Mouse (Mus musculus): ENCODE data around the gene Grip1. TPM values are rescaled to one million over a fixed set of nuclear protein-coding genes. Genes with fewer than 3 reads are reported as not detected.

Grip1 gene
- polyA plus RNA-seq, 1 experiment from 2014 or later: 0.58 TPM

DNA sequence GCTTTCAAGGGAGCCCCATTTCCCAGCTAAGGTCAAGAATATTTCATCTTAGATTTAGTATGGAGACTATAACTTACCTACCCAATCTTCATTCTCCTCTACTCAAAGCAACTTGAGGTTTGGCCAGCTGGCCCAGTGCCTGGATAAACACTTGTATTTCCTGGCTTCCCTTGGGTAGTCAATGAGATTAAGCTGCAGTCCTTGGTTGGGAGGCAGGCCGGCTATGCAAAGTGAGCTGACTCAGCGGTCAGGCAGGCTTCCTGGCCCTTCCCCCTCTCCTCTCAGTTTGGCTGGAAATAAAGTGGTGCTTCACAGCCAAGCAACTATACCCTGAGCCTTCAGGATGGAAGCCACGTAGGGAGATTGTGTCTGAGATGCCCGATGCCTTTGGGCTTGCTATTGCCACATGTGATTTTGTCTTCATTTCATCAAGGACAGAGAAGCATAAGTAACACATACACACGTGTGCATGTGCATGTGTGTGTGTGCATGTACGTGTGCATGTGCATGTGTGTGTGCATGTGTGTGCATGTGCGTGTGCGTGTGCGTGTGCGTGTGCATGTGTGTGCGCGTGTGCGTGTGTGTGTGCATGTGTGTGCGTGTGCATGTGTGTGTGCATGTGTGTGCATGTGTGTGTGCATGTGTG, 161.7 kb downstream of the Grip1 start:
- Histone ChIP-seq H3K36me3 (no peaks in the 10 kb centered on the region), H3K27me3 (no peaks in the 10 kb centered on the region), H3K4me2 (no peak overlapping the region), H3K27ac (no peak overlapping the region), H3K4me3 (replicated peaks) (no peak overlapping the region), H3K4me1 (replicated peaks) (peaks cover 7% of the 10 kb centered on the region; the same call in 1 of the 2 replicates), H3K9me3 (replicated peaks) (no peaks in the 10 kb centered on the region), H3K9ac (no peak overlapping the region)
- no peak for DNase-seq
- ATAC-seq (ENCODE audit: low read depth): peak; percentile 51
- WGBS (ENCODE audit: insufficient replicate concordance): 65% methylated on average over 14 of the region's 14 CpGs

DNA sequence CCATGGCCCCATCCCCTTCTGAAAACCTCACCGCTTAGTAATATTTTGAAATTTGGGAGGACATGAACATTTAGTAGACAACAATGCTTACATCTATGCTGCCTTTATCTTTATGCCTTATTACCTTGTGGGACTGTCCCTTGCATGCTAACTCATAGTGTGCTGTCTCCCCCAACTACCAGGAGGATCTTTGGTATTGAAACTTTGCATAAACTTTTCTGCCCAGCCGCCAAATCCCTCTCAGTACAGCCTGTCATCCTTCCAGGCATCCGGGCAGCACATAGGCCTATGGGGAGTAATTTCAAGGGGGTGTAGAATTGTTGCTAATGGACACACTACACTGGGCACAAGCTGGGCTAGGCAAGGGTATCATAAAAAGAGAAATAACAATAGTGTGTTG, 162.4 kb downstream of the Grip1 start:
- Histone ChIP-seq H3K27me3 (no peaks in the 10 kb centered on the region), H3K4me3 (replicated peaks) (no peak overlapping the region), H3K9ac (no peak overlapping the region), H3K4me1 (replicated peaks) (peaks cover 7% of the 10 kb centered on the region; the same call in 1 of the 2 replicates), H3K27ac (no peak overlapping the region), H3K36me3 (no peaks in the 10 kb centered on the region), H3K4me2 (no peak overlapping the region), H3K9me3 (replicated peaks) (no peaks in the 10 kb centered on the region)
- ATAC-seq (ENCODE audit: low read depth) (no peak), DNase-seq (no peak)
- 80% methylated on average over 3 of the region's 3 CpGs for WGBS (ENCODE audit: insufficient replicate concordance)

DNA sequence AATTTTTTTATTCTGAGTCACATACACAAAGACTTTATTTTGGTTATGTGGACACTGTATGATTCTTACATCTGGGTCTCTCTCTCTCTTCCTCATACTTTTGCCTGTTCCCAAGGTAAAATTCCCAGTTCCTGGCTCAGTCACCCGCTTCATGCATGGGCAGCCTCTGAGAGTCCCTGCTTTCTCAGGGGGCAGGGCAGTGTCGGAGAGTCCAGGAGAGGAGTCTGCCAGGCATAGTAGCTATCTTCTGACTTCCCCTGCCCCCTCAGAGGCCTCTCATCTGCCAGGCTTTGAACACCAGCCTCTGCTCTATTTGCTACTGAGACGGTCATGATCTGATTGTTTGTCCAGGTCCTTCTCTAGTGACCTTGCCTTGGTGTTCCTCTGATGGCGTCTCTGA, 175.0 kb downstream of the Grip1 start:
- 52% methylated on average over 4 of the region's 4 CpGs for WGBS (ENCODE audit: insufficient replicate concordance)
- no peak overlapping the region for H3K27ac ChIP-seq
- H3K27me3 ChIP-seq: no peaks in the 10 kb centered on the region
- no peaks in the 10 kb centered on the region for H3K9me3 ChIP-seq (replicated peaks)
- no peak for ATAC-seq (ENCODE audit: low read depth)
- H3K36me3 ChIP-seq: no peaks in the 10 kb centered on the region
- H3K9ac ChIP-seq: no peak overlapping the region
- DNase-seq: no peak
- no peaks in the 10 kb centered on the region for H3K4me1 ChIP-seq (replicated peaks)
- H3K4me2 ChIP-seq: no peak overlapping the region
- no peak overlapping the region for H3K4me3 ChIP-seq (replicated peaks)

DNA sequence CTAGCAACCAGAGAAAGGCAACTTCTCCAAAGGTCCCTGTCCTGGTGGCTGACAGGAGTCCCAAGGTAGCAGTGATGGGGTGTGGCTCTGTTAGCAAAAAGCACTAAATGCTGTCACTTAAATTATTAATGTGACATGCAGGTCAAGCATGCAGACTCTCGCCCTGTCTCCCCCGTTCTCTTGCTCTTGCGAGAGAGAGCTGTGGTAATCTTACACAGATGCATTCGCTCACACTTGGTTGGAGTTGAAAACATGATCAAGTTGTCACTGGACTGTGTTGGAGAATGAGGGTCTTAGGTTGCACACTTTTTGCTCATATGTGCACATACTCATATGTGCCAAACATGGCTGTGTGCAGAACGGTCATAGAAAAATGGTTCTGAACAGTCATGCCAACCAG, 176.8 kb downstream of the Grip1 start:
- H3K4me1 ChIP-seq (replicated peaks): no peaks in the 10 kb centered on the region
- H3K4me2 ChIP-seq: no peak overlapping the region
- H3K27ac ChIP-seq: no peak overlapping the region
- WGBS (ENCODE audit: insufficient replicate concordance): 75% methylated on average over 5 of the region's 5 CpGs
- H3K27me3 ChIP-seq: no peaks in the 10 kb centered on the region
- H3K9me3 ChIP-seq (replicated peaks): no peaks in the 10 kb centered on the region
- no peaks in the 10 kb centered on the region for H3K36me3 ChIP-seq
- DNase-seq (no peak), ATAC-seq (ENCODE audit: low read depth) (no peak)
- no peak overlapping the region for H3K9ac ChIP-seq
- no peak overlapping the region for H3K4me3 ChIP-seq (replicated peaks)

DNA sequence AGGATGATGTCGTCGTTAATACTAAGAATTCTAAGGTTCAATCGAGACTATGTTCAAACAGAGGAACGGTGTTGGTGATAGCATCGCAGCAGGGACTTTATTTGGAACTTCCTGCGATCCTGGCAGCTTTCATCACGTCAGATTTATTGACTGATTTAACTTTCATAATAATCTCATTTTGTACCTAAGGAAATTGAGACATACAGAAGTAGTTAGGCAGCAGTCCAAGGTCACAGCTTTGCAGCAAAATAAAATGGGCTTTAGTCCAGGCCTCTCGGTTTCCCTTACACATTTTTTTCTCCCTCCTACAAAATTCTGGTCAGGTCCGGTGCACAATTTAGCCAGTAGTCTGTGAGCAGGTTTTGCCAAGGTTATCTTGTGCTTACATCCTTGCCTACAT, 178.3 kb downstream of the Grip1 start:
- no peaks in the 10 kb centered on the region for H3K27me3 ChIP-seq
- H3K4me2 ChIP-seq: no peak overlapping the region
- no peak overlapping the region for H3K4me3 ChIP-seq (replicated peaks)
- WGBS (ENCODE audit: insufficient replicate concordance): 69% methylated on average over 9 of the region's 9 CpGs
- ATAC-seq (ENCODE audit: low read depth) (no peak), DNase-seq (no peak)
- no peaks in the 10 kb centered on the region for H3K4me1 ChIP-seq (replicated peaks)
- H3K27ac ChIP-seq: no peak overlapping the region
- H3K9me3 ChIP-seq (replicated peaks): no peaks in the 10 kb centered on the region
- H3K36me3 ChIP-seq: no peaks in the 10 kb centered on the region
- H3K9ac ChIP-seq: no peak overlapping the region

DNA sequence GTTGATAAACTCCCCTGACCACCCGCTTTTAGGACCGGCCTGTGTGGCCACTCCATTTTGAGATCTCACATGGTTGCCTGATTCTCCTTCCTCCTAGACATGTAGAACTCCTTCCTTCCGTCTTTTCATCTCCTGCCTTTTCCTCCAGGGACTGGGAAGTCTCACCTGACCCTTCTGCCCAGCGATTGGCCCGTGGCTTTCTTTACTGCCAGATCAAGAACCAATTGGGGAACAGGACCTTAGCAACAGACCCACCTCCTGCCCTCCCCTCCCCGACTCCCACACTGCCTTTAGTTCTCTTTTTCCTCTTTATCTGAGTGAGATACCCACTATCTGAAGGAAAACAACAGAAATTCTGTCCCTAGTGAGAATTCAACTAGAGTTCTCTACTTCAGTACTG, 180.9 kb downstream of the Grip1 start:
- DNase-seq (no peak), ATAC-seq (ENCODE audit: low read depth) (no peak)
- 45% methylated on average over 6 of the region's 6 CpGs for WGBS (ENCODE audit: insufficient replicate concordance)
- Histone ChIP-seq H3K36me3 (no peaks in the 10 kb centered on the region), H3K9ac (no peak overlapping the region), H3K4me3 (replicated peaks) (no peak overlapping the region), H3K4me1 (replicated peaks) (no peaks in the 10 kb centered on the region), H3K4me2 (no peak overlapping the region), H3K27me3 (no peaks in the 10 kb centered on the region), H3K27ac (no peak overlapping the region), H3K9me3 (replicated peaks) (no peaks in the 10 kb centered on the region)

DNA sequence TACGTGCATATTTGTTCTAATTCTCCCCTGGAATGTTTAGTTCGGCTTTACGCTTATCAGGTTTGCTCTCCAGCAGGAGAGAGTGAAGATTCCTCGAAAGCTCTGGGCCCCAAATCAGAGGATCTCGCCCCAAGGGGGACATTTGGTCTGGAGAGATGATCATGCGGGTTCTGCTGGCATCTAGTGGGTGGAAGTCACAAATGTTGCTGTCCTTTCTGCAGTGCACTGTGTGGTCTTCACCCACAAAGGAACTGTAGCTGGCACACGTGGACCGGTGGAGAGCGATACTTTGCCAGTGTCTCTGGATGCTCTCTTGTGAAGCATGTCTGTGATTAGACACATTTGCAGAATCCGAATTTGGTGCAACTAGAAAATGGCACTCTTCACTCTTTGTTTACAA, 186.9 kb downstream of the Grip1 start:
- no peaks in the 10 kb centered on the region for H3K9me3 ChIP-seq (replicated peaks)

DNA sequence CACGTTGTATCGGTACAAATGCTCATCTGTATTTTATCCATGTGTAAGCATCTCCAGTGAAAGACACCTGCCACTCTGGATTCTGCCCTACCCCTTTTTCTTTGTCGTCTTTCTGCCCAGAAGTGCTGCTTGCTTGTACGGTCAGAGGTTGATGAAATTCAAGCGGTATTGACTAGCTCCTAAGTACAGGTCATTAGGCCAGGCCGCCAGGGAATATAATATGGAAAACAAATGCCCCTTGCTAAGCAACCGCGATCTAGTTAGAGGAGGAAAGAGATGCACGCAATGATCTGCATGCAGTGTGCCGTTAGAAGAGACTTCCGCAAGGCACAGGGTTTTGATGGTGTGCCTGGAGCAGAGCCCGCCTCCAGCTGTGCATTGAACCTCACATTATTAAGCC, 187.4 kb downstream of the Grip1 start:
- H3K9me3 ChIP-seq (replicated peaks): no peaks in the 10 kb centered on the region
- H3K4me2 ChIP-seq: no peak overlapping the region
- 82% methylated on average over 12 of the region's 12 CpGs for WGBS (ENCODE audit: insufficient replicate concordance)
- DNase-seq: no peak
- ATAC-seq (ENCODE audit: low read depth): no peak
- no peak overlapping the region for H3K9ac ChIP-seq
- H3K36me3 ChIP-seq: no peaks in the 10 kb centered on the region
- no peaks in the 10 kb centered on the region for H3K4me1 ChIP-seq (replicated peaks)
- H3K27me3 ChIP-seq: no peaks in the 10 kb centered on the region
- no peak overlapping the region for H3K4me3 ChIP-seq (replicated peaks)
- H3K27ac ChIP-seq: no peak overlapping the region

More for the DNA sequence above, 186.9 kb downstream of the Grip1 start:
- DNase-seq (no peak), ATAC-seq (ENCODE audit: low read depth) (no peak)
- Histone ChIP-seq H3K36me3 (no peaks in the 10 kb centered on the region), H3K27ac (no peak overlapping the region), H3K4me1 (replicated peaks) (no peaks in the 10 kb centered on the region), H3K9ac (no peak overlapping the region), H3K4me3 (replicated peaks) (no peak overlapping the region), H3K4me2 (no peak overlapping the region), H3K27me3 (no peaks in the 10 kb centered on the region)
- WGBS (ENCODE audit: insufficient replicate concordance): 65% methylated on average over 10 of the region's 10 CpGs

DNA sequence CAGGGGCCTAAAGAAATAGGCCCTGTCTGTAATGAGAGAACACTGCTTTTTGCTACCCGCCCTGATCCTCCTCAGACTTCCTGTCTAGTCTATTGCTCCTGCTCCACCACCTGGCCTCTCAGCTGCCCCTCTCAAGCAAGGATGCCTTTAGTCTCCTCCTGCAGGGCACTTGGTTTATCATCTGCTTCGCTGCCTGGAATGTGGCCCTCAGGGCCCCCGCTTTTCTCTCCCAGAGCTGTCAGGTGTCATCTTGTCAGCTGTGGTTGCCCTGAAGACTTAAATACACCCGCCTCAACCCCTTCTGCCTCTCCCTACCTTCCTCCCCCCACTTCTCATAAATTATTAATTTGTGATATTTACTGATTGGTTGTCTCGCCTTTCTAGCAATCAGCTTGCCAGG, 190.7 kb downstream of the Grip1 start:
- Histone ChIP-seq H3K4me2 (no peak overlapping the region), H3K4me3 (replicated peaks) (no peak overlapping the region), H3K27ac (no peak overlapping the region), H3K4me1 (replicated peaks) (no peaks in the 10 kb centered on the region), H3K9me3 (replicated peaks) (no peaks in the 10 kb centered on the region), H3K9ac (no peak overlapping the region), H3K36me3 (no peaks in the 10 kb centered on the region), H3K27me3 (no peaks in the 10 kb centered on the region)
- WGBS (ENCODE audit: insufficient replicate concordance): 44% methylated on average over 5 of the region's 5 CpGs
- ATAC-seq (ENCODE audit: low read depth) (no peak), DNase-seq (no peak)

DNA sequence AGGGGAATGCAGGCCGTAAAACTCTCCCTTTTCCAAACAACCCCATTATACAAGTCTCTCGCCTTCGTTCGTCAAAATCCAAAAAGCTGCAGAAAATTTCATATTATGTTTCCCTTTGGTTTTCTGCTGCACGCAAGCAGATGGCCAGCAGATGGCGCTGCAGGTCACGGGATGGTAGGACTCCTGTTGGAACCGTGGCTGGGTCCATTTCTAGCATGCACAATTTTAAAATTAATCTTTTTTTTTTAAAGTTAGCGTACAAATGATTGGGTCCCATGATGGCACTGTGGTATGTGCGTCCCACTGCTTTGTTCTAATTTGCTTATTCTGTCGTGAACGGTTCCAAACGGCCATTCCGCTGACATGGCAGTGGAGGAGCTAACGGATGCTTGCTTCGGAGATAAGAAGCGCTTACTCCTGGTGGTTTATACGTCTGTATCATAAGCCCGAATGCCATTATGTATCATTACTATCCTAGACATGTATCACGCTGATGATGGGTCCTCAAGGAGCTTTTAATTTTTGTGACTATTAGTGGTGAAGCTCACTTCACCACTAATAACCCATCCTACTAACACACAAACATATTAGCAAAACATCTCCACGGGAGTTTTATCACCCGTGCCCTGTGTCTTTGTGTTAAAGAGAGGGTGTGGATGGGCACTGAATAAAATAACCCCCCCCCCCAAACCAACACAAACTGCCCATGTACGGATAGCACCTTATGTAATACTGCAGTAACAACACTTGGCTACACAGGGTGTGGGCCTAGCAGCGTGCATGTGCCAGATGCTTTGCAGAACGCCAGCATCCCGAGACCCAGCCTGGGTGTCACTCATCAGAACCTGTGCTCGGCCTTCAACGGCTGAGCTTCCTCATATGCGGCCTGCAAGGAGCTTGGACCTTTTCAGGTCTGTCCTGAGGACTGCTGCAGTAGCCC, 193.1 kb downstream of the Grip1 start:
- H3K4me1 ChIP-seq (replicated peaks): no peaks in the 10 kb centered on the region
- DNase-seq: peak; percentile 8
- H3K9ac ChIP-seq: no peak overlapping the region
- no peak for ATAC-seq (ENCODE audit: low read depth)
- no peak overlapping the region for H3K27ac ChIP-seq
- no peak overlapping the region for H3K4me3 ChIP-seq (replicated peaks)
- no peaks in the 10 kb centered on the region for H3K27me3 ChIP-seq
- no peaks in the 10 kb centered on the region for H3K36me3 ChIP-seq
- 50% methylated on average over 29 of the region's 29 CpGs for WGBS (ENCODE audit: insufficient replicate concordance)
- no peak overlapping the region for H3K4me2 ChIP-seq
- no peaks in the 10 kb centered on the region for H3K9me3 ChIP-seq (replicated peaks)

DNA sequence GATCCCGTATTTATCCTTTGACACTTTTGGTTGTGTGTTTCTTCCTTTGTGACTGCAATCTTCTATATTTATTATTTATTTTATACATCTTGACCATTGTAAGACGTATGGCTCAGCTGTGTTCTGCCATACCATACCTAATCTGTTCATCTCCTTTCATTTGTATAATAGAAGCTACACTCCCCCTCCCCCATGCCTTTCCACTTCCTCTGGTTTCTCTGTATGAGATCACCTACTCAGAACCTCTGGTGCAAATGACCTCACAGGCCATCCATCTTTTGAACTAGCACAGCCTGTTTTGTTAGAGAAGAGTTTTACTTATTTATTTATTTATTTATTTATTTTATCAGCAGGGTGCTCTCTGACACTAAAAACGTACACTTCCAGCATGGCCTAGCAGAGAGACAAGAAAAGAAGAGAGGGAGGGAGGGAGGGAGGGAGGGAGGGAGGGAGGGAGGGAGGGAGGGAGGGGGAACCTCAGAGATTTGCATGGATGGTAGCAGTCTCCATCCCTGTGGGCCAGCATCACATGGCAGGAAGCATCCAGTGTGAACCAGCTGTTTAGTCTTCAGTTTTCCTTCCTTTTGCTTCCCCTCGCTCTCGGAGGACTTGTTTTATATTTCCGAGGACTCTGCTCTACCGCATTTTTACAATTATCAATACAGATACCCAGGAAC, 207.2 kb downstream of the Grip1 start:
- Histone ChIP-seq H3K4me2 (no peak overlapping the region), H3K36me3 (no peaks in the 10 kb centered on the region), H3K4me1 (replicated peaks) (no peaks in the 10 kb centered on the region), H3K27me3 (no peaks in the 10 kb centered on the region), H3K27ac (no peak overlapping the region), H3K9ac (no peak overlapping the region), H3K4me3 (replicated peaks) (no peak overlapping the region), H3K9me3 (replicated peaks) (0 out of 2 replicates have a peak, but pooled peaks cover under 1% of the 10 kb centered on the region)
- DNase-seq: no peak
- ATAC-seq (ENCODE audit: low read depth): no peak
- 48% methylated on average over 7 of the region's 7 CpGs for WGBS (ENCODE audit: insufficient replicate concordance)
